Mouse (Mus musculus) olfactory bulb, adult 2 months (tissue): ENCODE measurements around the gene Higd2a.

Experiments used
- CTCF ChIP-seq: fragments of 200-500 bp; IDR thresholded peaks from 2 replicates; pipeline ENCODE4 v1.5.1; 2012; ENCODE audit warnings: low read depth, mild to moderate bottlenecking, low read length, moderate library complexity; ENCODE audit not compliant: insufficient read depth
- POLR2A ChIP-seq: fragments of 200-500 bp; IDR thresholded peaks from 2 replicates; pipeline ENCODE4 v1.6.1; 2012; ENCODE audit warnings: mild to moderate bottlenecking, low read depth, low read length, moderate library complexity; ENCODE audit not compliant: insufficient read depth

GRCm38 (mm10) chr13:54589414-54589995, 502 bp upstream of the Higd2a start:
- TF ChIP-seq CTCF (no peak), POLR2A (0 out of 2 replicates have a peak, but pooled peaks have one; percentile 4)
